Mouse (Mus musculus) small intestine, adult 2 months (tissue): ENCODE results near the gene Acadvl.

Experiments used
- CTCF ChIP-seq: fragments of 200-500 bp; IDR thresholded peaks from 2 replicates; pipeline ENCODE4 v1.5.1; 2012; ENCODE audit warnings: low read depth, mild to moderate bottlenecking, control low read depth, inconsistent platforms, low read length, moderate library complexity, mixed read lengths; ENCODE audit not compliant: insufficient replicate concordance, insufficient read length; ENCODE audit errors: extremely low read depth
- POLR2A ChIP-seq: fragments of 200-500 bp; IDR thresholded peaks from 2 replicates; pipeline ENCODE4 v1.6.1; 2012; ENCODE audit warnings: low read depth, mild to moderate bottlenecking, control low read depth, inconsistent platforms, low read length, moderate library complexity

DNA sequence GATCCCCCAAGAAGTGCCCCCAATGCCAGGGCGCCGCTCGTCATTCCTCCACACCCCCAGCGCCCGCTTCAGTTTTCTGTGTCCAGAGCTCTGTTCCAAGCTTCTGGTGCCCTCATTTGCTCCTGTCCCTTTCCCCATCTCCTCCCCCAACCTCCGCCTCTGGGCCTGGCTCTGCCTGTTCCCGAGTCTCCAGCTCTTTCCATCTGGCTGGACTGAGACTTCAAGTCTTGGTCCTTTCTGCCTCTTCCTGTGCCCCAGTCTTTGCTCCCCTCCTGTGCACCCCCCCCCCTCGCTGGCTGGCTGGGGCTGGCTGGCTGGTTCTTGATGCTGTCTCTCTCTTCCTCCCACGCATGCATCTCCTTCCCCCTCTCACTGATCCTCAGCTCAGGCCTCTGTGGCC, 12.2 kb upstream of the Acadvl start:
- TF ChIP-seq CTCF (no peak), POLR2A (no peak)
